In genomic region chr10:99273006-99273405, GRCm38 (mm10) we compare ENCODE assay signal across 29 mouse cellular contexts. TPM values are rescaled to one million over a fixed set of nuclear protein-coding genes. Genes with fewer than 3 reads are reported as not detected.
DNase-seq lines count a peak whose midpoint lies in the region; ATAC-seq and TF ChIP-seq lines count a peak whose summit lies in the region.
"Had no signal": no experiment of that assay in that cellular context is flagged by ENCODE, and none has a peak within 500 bp of the region (broad histone marks: within the 10 kb centered on the region; RNA-seq: fewer than 3 reads in every experiment).

No protein-coding gene starts in this region.

- no peaks in the 10 kb centered on the region for H3K36me3 ChIP-seq in forebrain, embryonic 10.5 days (replicated peaks)
- no peaks in the 10 kb centered on the region for H3K36me3 ChIP-seq in forebrain, embryonic 13.5 days (ENCODE audit: poor library complexity, severe bottlenecking)
- no peaks in the 10 kb centered on the region for H3K36me3 ChIP-seq in kidney, adult 2 months (ENCODE audit: control insufficient read depth, insufficient read depth, low read length)
- no peaks in the 10 kb centered on the region for H3K36me3 ChIP-seq in lung, embryonic 16.5 days (ENCODE audit: control insufficient read depth, insufficient read depth, low read length)
- H3K36me3 ChIP-seq: embryonic facial prominence, embryonic 13.5 days; embryonic facial prominence, embryonic 15.5 days; G1E had no signal

- H3K27ac ChIP-seq in forebrain, embryonic 10.5 days = peak overlapping the region; percentile 3; the same call in 1 of the 2 replicates
- no peak overlapping the region for H3K27ac ChIP-seq in forebrain, embryonic 13.5 days
- no peak overlapping the region for H3K27ac ChIP-seq in kidney, adult 2 months (ENCODE audit: insufficient read depth, low read depth, low read length)
- 0 out of 2 replicates have a peak overlapping the region, but pooled peaks have one; percentile 1 for H3K27ac ChIP-seq in lung, embryonic 16.5 days (ENCODE audit: low read length)
- peak overlapping the region; percentile 30; the same call in 1 of the 2 replicates for H3K27ac ChIP-seq in brown adipose tissue, adult 24 weeks (replicated peaks; ENCODE audit: low read depth, low read length)
- H3K27ac ChIP-seq: embryonic facial prominence, embryonic 13.5 days; embryonic facial prominence, embryonic 15.5 days had no signal

- H3K4me2 ChIP-seq in forebrain, embryonic 13.5 days = no peak overlapping the region
- no peak overlapping the region for H3K4me2 ChIP-seq in lung, embryonic 16.5 days (ENCODE audit: low read depth, low read length)
- H3K4me2 ChIP-seq: embryonic facial prominence, embryonic 13.5 days; embryonic facial prominence, embryonic 15.5 days had no signal

- DNase-seq in forebrain, embryonic 10.5 days (ENCODE audit: extremely low spot score, low spot score) = no peak
- peak; percentile 54 for DNase-seq in kidney, adult 2 months
- DNase-seq in kidney, postnatal 10 days = no peak
- no peak for DNase-seq in lung, postnatal 14 days
- no peak for DNase-seq in gastrocnemius, adult 18-20 months (ENCODE audit: low spot score)
- DNase-seq: adrenal gland, adult 8-10 months; adrenal gland, postnatal 14 days; adrenal gland, postnatal 36 days; B cell, adult 2 months; cerebellum, adult 11 months; cerebellum, adult 18-20 months; cerebellum, adult 8-10 months; cerebellum, adult 9-11 months; cerebellum, postnatal 14 days; cerebellum, postnatal 36 days; embryo, embryonic 11 days had no signal

- no peak for ATAC-seq in forebrain, embryonic 13.5 days
- ATAC-seq in lung, embryonic 16.5 days (ENCODE audit: low read depth) = no peak
- ATAC-seq: activated CD4-positive, CD25-positive, alpha-beta regulatory T cell, adult 4 months; CD4-positive, CD25-positive, alpha-beta regulatory T cell, adult 4 months; forebrain, embryonic 14.5 days; forebrain, embryonic 16.5 days; Patski had no signal

- H3K9me3 ChIP-seq in forebrain, embryonic 10.5 days = no peaks in the 10 kb centered on the region
- no peaks in the 10 kb centered on the region for H3K9me3 ChIP-seq in forebrain, embryonic 13.5 days (replicated peaks)
- no peaks in the 10 kb centered on the region for H3K9me3 ChIP-seq in lung, embryonic 16.5 days (ENCODE audit: control insufficient read depth, low read length)
- H3K9me3 ChIP-seq: embryonic facial prominence, embryonic 13.5 days; embryonic facial prominence, embryonic 15.5 days had no signal

- 90% methylated on average over 12 of the region's 12 CpGs for WGBS in forebrain, embryonic 10.5 days
- WGBS in forebrain, embryonic 13.5 days = 88% methylated on average over 12 of the region's 12 CpGs
- 69% methylated on average over 12 of the region's 12 CpGs for WGBS in kidney, adult 2 months
- 56% methylated on average over 12 of the region's 12 CpGs for WGBS in lung, embryonic 16.5 days

- peaks cover 34% of the 10 kb centered on the region for H3K4me1 ChIP-seq in forebrain, embryonic 10.5 days
- H3K4me1 ChIP-seq in forebrain, embryonic 13.5 days = peaks cover 17% of the 10 kb centered on the region
- H3K4me1 ChIP-seq in kidney, adult 2 months (ENCODE audit: control insufficient read depth, insufficient read depth, low read length) = peaks cover 18% of the 10 kb centered on the region
- H3K4me1 ChIP-seq in lung, embryonic 16.5 days (replicated peaks; ENCODE audit: control insufficient read depth, insufficient read depth, low read length) = peaks cover 32% of the 10 kb centered on the region
- H3K4me1 ChIP-seq in brown adipose tissue, adult 24 weeks (ENCODE audit: control insufficient read depth, insufficient read depth, insufficient read length, low read length) = peaks cover 26% of the 10 kb centered on the region

- TF ChIP-seq POLR2A in kidney, adult 2 months (IDR thresholded peaks at IDR 0.05; ENCODE audit: low read depth, low read length) = no peak

- peaks cover under 1% of the 10 kb centered on the region; the same call in 1 of the 2 replicates for H3K27me3 ChIP-seq in forebrain, embryonic 10.5 days (ENCODE audit: poor library complexity, severe bottlenecking)
- peaks cover 3% of the 10 kb centered on the region for H3K27me3 ChIP-seq in forebrain, embryonic 13.5 days
- H3K27me3 ChIP-seq in kidney, adult 2 months (replicated peaks; ENCODE audit: control insufficient read depth, insufficient read depth, low read length) = no peaks in the 10 kb centered on the region
- no peaks in the 10 kb centered on the region for H3K27me3 ChIP-seq in lung, embryonic 16.5 days (ENCODE audit: control insufficient read depth, insufficient read depth, low read depth, low read length)
- H3K27me3 ChIP-seq: CH12.LX; embryonic facial prominence, embryonic 13.5 days; embryonic facial prominence, embryonic 15.5 days; Patski had no signal

- TF ChIP-seq CTCF in kidney, adult 2 months (conservative IDR thresholded peaks at IDR 0.05; ENCODE audit: insufficient read depth, insufficient read length, low read depth, low read length) = no peak

- H3K9ac ChIP-seq in forebrain, embryonic 13.5 days = no peak overlapping the region
- no peak overlapping the region for H3K9ac ChIP-seq in lung, embryonic 16.5 days (ENCODE audit: low read length)
- H3K9ac ChIP-seq: embryonic facial prominence, embryonic 13.5 days; embryonic facial prominence, embryonic 15.5 days had no signal

- H3K4me3 ChIP-seq in forebrain, embryonic 10.5 days = no peak overlapping the region
- H3K4me3 ChIP-seq in forebrain, embryonic 13.5 days = no peak overlapping the region
- no peak overlapping the region for H3K4me3 ChIP-seq in kidney, adult 2 months (ENCODE audit: insufficient read depth, low read depth, low read length)
- no peak overlapping the region for H3K4me3 ChIP-seq in lung, embryonic 16.5 days (ENCODE audit: low read length)
- no peak overlapping the region for H3K4me3 ChIP-seq in brown adipose tissue, adult 24 weeks (ENCODE audit: insufficient read depth, low read depth, low read length)
- H3K4me3 ChIP-seq: embryonic facial prominence, embryonic 13.5 days; embryonic facial prominence, embryonic 15.5 days; erythroblast, embryonic 14.5 days had no signal

RNA-seq across cellular contexts. Expression of gene Dusp6, which starts 10.0 kb away (rescaled TPM):
- 97.6 and 116 TPM in 2 replicates for polyA plus RNA-seq in forebrain, embryonic 10.5 days (2016; fragmentation: Nextera tagmentation; extraction: Ambion mirVana)
- 24.9 and 26.8 TPM in 2 replicates for polyA plus RNA-seq in forebrain, embryonic 13.5 days (2015; fragmentation: Nextera tagmentation; extraction: Ambion mirVana)
- 46.6 and 50.5 TPM in 2 replicates for polyA plus RNA-seq in kidney, adult 2 months (2012; rRNA removed)
- polyA plus RNA-seq in lung, embryonic 16.5 days (2015; fragmentation: Nextera tagmentation; extraction: Ambion mirVana) = 79.3 and 80.3 TPM in 2 replicates
- 47.6 and 47.7 TPM in 2 replicates for polyA plus RNA-seq in brown adipose tissue, adult 24 weeks (2012; ENCODE audit: insufficient read depth, insufficient read length, missing spikeins)
- 10 to 100 TPM in 1 of 2 experiments, 1 to 10 TPM in 1; 7.2 to 12.4 TPM for total RNA-seq in gastrocnemius, adult 18-20 months (2021)
- polyA plus RNA-seq: G1E had no signal

Comparison
In these comparisons a context has a peak if more than half of its experiments do, and no peak if none do; other contexts are left out.
1. H3K27ac ChIP-seq: peak in forebrain, embryonic 10.5 days (single experiment), lung, embryonic 16.5 days (single experiment) and brown adipose tissue, adult 24 weeks (single experiment); none in forebrain, embryonic 13.5 days (single experiment) and kidney, adult 2 months (single experiment).